Comparison of ENCODE assay signal across 8 mouse cellular contexts in the genomic region with DNA sequence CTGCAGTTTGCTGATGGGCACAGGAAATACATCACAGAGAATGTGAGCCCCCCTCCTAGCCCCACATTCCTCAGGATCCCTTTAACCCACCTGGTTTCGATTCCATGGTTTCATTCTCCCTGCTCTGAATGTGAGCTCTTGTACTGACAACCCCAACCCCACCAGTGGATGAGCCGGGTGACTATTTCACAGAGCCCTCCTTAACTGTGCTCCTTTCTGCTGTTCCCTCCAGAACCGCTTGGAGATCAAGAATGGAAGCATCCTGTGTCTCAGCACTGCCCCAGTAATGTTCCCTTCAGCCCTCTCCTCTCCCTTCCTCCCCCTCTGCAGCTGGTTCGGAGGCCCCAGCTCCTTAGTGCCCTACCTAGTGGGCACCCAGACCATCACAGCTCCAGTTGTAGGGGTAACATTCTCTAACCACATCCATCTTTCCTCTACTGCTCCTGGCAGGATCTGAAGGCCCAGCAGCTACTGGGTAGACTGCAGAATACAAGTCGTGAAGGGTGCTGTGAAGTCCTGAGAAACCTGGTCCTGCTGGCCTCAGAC. TPM values are rescaled to one million over a fixed set of nuclear protein-coding genes. Genes with fewer than 3 reads are reported as not detected.
DNase-seq lines count a peak whose midpoint lies in the region; ATAC-seq and TF ChIP-seq lines count a peak whose summit lies in the region.

No protein-coding gene starts in this region.

- peaks cover 12% of the 10 kb centered on the region; the same call in 1 of the 2 replicates for H3K4me1 ChIP-seq in kidney, postnatal 0 days (replicated peaks; ENCODE audit: insufficient read depth, low read length)
- peaks cover 5% of the 10 kb centered on the region; the same call in 1 of the 2 replicates for H3K4me1 ChIP-seq in embryonic facial prominence, embryonic 11.5 days (ENCODE audit: control insufficient read depth, insufficient read depth, low read length)
- peaks cover 16% of the 10 kb centered on the region for H3K4me1 ChIP-seq in hindbrain, embryonic 16.5 days (ENCODE audit: control insufficient read depth, insufficient read depth, low read depth, low read length)
- H3K4me1 ChIP-seq in midbrain, postnatal 0 days (ENCODE audit: insufficient read depth, low read length): peaks cover 9% of the 10 kb centered on the region; the same call in 1 of the 2 replicates

- WGBS in kidney, postnatal 0 days: 35% methylated on average over 5 of the region's 5 CpGs
- 52% methylated on average over 5 of the region's 5 CpGs for WGBS in embryonic facial prominence, embryonic 11.5 days
- 68% methylated on average over 5 of the region's 5 CpGs for WGBS in hindbrain, embryonic 16.5 days
- WGBS in midbrain, postnatal 0 days: 59% methylated on average over 5 of the region's 5 CpGs

- H3K4me3 ChIP-seq in kidney, postnatal 0 days (replicated peaks; ENCODE audit: low read depth, low read length): peak overlapping the region; percentile 37
- H3K4me3 ChIP-seq in embryonic facial prominence, embryonic 11.5 days (ENCODE audit: low read depth, low read length): peak overlapping the region; percentile 25
- H3K4me3 ChIP-seq in hindbrain, embryonic 16.5 days (ENCODE audit: low read length): peak overlapping the region; percentile 23; the same call in 1 of the 2 replicates
- no peak overlapping the region for H3K4me3 ChIP-seq in midbrain, postnatal 0 days (ENCODE audit: low read depth, low read length)

- no peaks in the 10 kb centered on the region for H3K27me3 ChIP-seq in kidney, postnatal 0 days (ENCODE audit: insufficient read depth, low read length)
- no peaks in the 10 kb centered on the region for H3K27me3 ChIP-seq in embryonic facial prominence, embryonic 11.5 days (ENCODE audit: control insufficient read depth, insufficient read depth, low read length)
- H3K27me3 ChIP-seq in hindbrain, embryonic 16.5 days (replicated peaks; ENCODE audit: control insufficient read depth, insufficient read depth, low read length): no peaks in the 10 kb centered on the region
- H3K27me3 ChIP-seq in midbrain, postnatal 0 days (ENCODE audit: insufficient read depth, low read length): no peaks in the 10 kb centered on the region

- peak overlapping the region; percentile 62 for H3K9ac ChIP-seq in kidney, postnatal 0 days (ENCODE audit: low read depth, low read length)
- peak overlapping the region; percentile 53 for H3K9ac ChIP-seq in embryonic facial prominence, embryonic 11.5 days (replicated peaks; ENCODE audit: low read length)
- peak overlapping the region; percentile 54 for H3K9ac ChIP-seq in hindbrain, embryonic 16.5 days (ENCODE audit: low read depth, low read length)
- H3K9ac ChIP-seq in midbrain, postnatal 0 days (replicated peaks; ENCODE audit: low read length, poor library complexity, severe bottlenecking): peak overlapping the region; percentile 44; the same call in 1 of the 2 replicates

- H3K4me2 ChIP-seq in kidney, postnatal 0 days (ENCODE audit: low read length): peak overlapping the region; percentile 75
- peak overlapping the region; percentile 57 for H3K4me2 ChIP-seq in embryonic facial prominence, embryonic 11.5 days (ENCODE audit: low read depth, low read length)
- peak overlapping the region; percentile 53 for H3K4me2 ChIP-seq in hindbrain, embryonic 16.5 days (ENCODE audit: low read length)
- H3K4me2 ChIP-seq in midbrain, postnatal 0 days (ENCODE audit: low read depth, low read length, poor library complexity, severe bottlenecking): peak overlapping the region; percentile 47

- peaks cover 32% of the 10 kb centered on the region for H3K36me3 ChIP-seq in kidney, postnatal 0 days (ENCODE audit: insufficient read depth, low read length)
- 0 out of 2 replicates have a peak, but pooled peaks cover 6% of the 10 kb centered on the region for H3K36me3 ChIP-seq in embryonic facial prominence, embryonic 11.5 days (replicated peaks; ENCODE audit: control insufficient read depth, insufficient read depth, low read depth, low read length)
- H3K36me3 ChIP-seq in hindbrain, embryonic 16.5 days (ENCODE audit: control insufficient read depth, insufficient read depth, low read length): peaks cover 24% of the 10 kb centered on the region
- peaks cover 48% of the 10 kb centered on the region for H3K36me3 ChIP-seq in midbrain, postnatal 0 days (ENCODE audit: insufficient read depth, low read length)

- peak; percentile 14 for ATAC-seq in kidney, postnatal 0 days (replicated peaks; ENCODE audit: low FRiP score, low read depth)
- ATAC-seq in embryonic facial prominence, embryonic 11.5 days (replicated peaks; ENCODE audit: insufficient number of reproducible peaks, low FRiP score, low TSS enrichment, low read depth): peak; percentile 19
- peak; percentile 5; the same call in 1 of the 2 replicates for ATAC-seq in hindbrain, embryonic 16.5 days
- ATAC-seq in midbrain, postnatal 0 days (ENCODE audit: low FRiP score): peak; percentile 15; the same call in 1 of the 2 replicates

- peak overlapping the region; percentile 84 for H3K27ac ChIP-seq in kidney, postnatal 0 days
- 0 out of 2 replicates have a peak overlapping the region, but pooled peaks have one; percentile 38 for H3K27ac ChIP-seq in embryonic facial prominence, embryonic 11.5 days (replicated peaks; ENCODE audit: low read depth, low read length)
- H3K27ac ChIP-seq in hindbrain, embryonic 16.5 days (ENCODE audit: low read depth, low read length): no peak overlapping the region
- no peak overlapping the region for H3K27ac ChIP-seq in midbrain, postnatal 0 days (ENCODE audit: low read depth, low read length)

- TF ChIP-seq CTCF in kidney, postnatal 0 days (IDR thresholded peaks at IDR 0.05; ENCODE audit: low read depth): no peak
- TF ChIP-seq CTCF in midbrain, postnatal 0 days (IDR thresholded peaks at IDR 0.05): no peak

- DNase-seq in kidney, postnatal 0 days (ENCODE audit: low spot score): peak; percentile 37
- no peak for DNase-seq in kidney, adult 8-10 months
- peak; percentile 60 for DNase-seq in embryonic facial prominence, embryonic 11.5 days (ENCODE audit: low spot score)
- DNase-seq in midbrain, postnatal 0 days (ENCODE audit: low spot score): no peak
- DNase-seq in gastrocnemius, postnatal 10 days: no peak
- no peak for DNase-seq in spleen, adult 18-20 months
- no peak for DNase-seq in frontal cortex, postnatal 36 days (ENCODE audit: low spot score in 2 of 2)

- no peaks in the 10 kb centered on the region for H3K9me3 ChIP-seq in kidney, postnatal 0 days (replicated peaks; ENCODE audit: low read length)
- no peaks in the 10 kb centered on the region for H3K9me3 ChIP-seq in embryonic facial prominence, embryonic 11.5 days (replicated peaks; ENCODE audit: control insufficient read depth, low read length)
- no peaks in the 10 kb centered on the region for H3K9me3 ChIP-seq in hindbrain, embryonic 16.5 days (ENCODE audit: control insufficient read depth, low read length)
- no peaks in the 10 kb centered on the region for H3K9me3 ChIP-seq in midbrain, postnatal 0 days (ENCODE audit: low read length)

RNA-seq across cellular contexts. Expression of gene Elmo3, which starts 0.8 kb away (rescaled TPM):
- polyA plus RNA-seq in kidney, postnatal 0 days (2015; fragmentation: Nextera tagmentation; extraction: Ambion mirVana): 15.5 and 17.4 TPM in 2 replicates
- 2.8 and 3.3 TPM in 2 replicates for polyA plus RNA-seq in embryonic facial prominence, embryonic 11.5 days (2014; fragmentation: Nextera tagmentation; extraction: Ambion mirVana)
- polyA plus RNA-seq in hindbrain, embryonic 16.5 days (2015; fragmentation: Nextera tagmentation; extraction: Ambion mirVana): 1.5 and 1.6 TPM in 2 replicates
- 0.71 and 1.3 TPM in 2 replicates for total RNA-seq in midbrain, postnatal 0 days (2014; rRNA removed)
- 0.81 and 1.3 TPM in 2 replicates for polyA plus RNA-seq in midbrain, postnatal 0 days (2015; fragmentation: Nextera tagmentation; extraction: Ambion mirVana)
- total RNA-seq in gastrocnemius, postnatal 10 days (2021): under 1 TPM; 0.77 to 0.80 TPM

RNA-seq across cellular contexts. Expression of gene E2f4, which starts 8.8 kb away (rescaled TPM):
- polyA plus RNA-seq in kidney, postnatal 0 days (2015; fragmentation: Nextera tagmentation; extraction: Ambion mirVana): 55.2 and 57.9 TPM in 2 replicates
- polyA plus RNA-seq in embryonic facial prominence, embryonic 11.5 days (2014; fragmentation: Nextera tagmentation; extraction: Ambion mirVana): 103 and 110 TPM in 2 replicates
- 37.3 and 46.7 TPM in 2 replicates for polyA plus RNA-seq in hindbrain, embryonic 16.5 days (2015; fragmentation: Nextera tagmentation; extraction: Ambion mirVana)
- total RNA-seq in midbrain, postnatal 0 days (2014; rRNA removed): 28.2 and 35.7 TPM in 2 replicates
- 29.1 and 29.3 TPM in 2 replicates for polyA plus RNA-seq in midbrain, postnatal 0 days (2015; fragmentation: Nextera tagmentation; extraction: Ambion mirVana)
- total RNA-seq in gastrocnemius, postnatal 10 days (2021): 10 to 100 TPM; 18.7 to 22.3 TPM

RNA-seq across cellular contexts. Expression of gene Exoc3l, which starts 10.3 kb away (rescaled TPM):
- 15.9 and 18.5 TPM in 2 replicates for polyA plus RNA-seq in kidney, postnatal 0 days (2015; fragmentation: Nextera tagmentation; extraction: Ambion mirVana)
- polyA plus RNA-seq in embryonic facial prominence, embryonic 11.5 days (2014; fragmentation: Nextera tagmentation; extraction: Ambion mirVana): 7.2 and 8.2 TPM in 2 replicates
- 9.4 and 12.3 TPM in 2 replicates for polyA plus RNA-seq in hindbrain, embryonic 16.5 days (2015; fragmentation: Nextera tagmentation; extraction: Ambion mirVana)
- 2.0 and 5.1 TPM in 2 replicates for total RNA-seq in midbrain, postnatal 0 days (2014; rRNA removed)
- 6.8 and 6.9 TPM in 2 replicates for polyA plus RNA-seq in midbrain, postnatal 0 days (2015; fragmentation: Nextera tagmentation; extraction: Ambion mirVana)
- total RNA-seq in gastrocnemius, postnatal 10 days (2021): 1 to 10 TPM; 3.9 to 9.1 TPM

RNA-seq across cellular contexts. Expression of gene 4931428F04Rik, which starts 16.6 kb away (rescaled TPM):
- polyA plus RNA-seq in kidney, postnatal 0 days (2015; fragmentation: Nextera tagmentation; extraction: Ambion mirVana): 5.5 and 6.2 TPM in 2 replicates
- polyA plus RNA-seq in embryonic facial prominence, embryonic 11.5 days (2014; fragmentation: Nextera tagmentation; extraction: Ambion mirVana): 23.6 and 25.2 TPM in 2 replicates
- 126 and 153 TPM in 2 replicates for polyA plus RNA-seq in hindbrain, embryonic 16.5 days (2015; fragmentation: Nextera tagmentation; extraction: Ambion mirVana)
- 63.6 and 79.2 TPM in 2 replicates for total RNA-seq in midbrain, postnatal 0 days (2014; rRNA removed)
- 131 and 132 TPM in 2 replicates for polyA plus RNA-seq in midbrain, postnatal 0 days (2015; fragmentation: Nextera tagmentation; extraction: Ambion mirVana)
- 1 to 10 TPM; 2.3 to 3.1 TPM for total RNA-seq in gastrocnemius, postnatal 10 days (2021)

RNA-seq across cellular contexts. Expression of gene Lrrc29, which starts 19.9 kb away (rescaled TPM):
- 5.2 and 5.6 TPM in 2 replicates for polyA plus RNA-seq in kidney, postnatal 0 days (2015; fragmentation: Nextera tagmentation; extraction: Ambion mirVana)
- 0.83 and 0.98 TPM in 2 replicates for polyA plus RNA-seq in embryonic facial prominence, embryonic 11.5 days (2014; fragmentation: Nextera tagmentation; extraction: Ambion mirVana)
- polyA plus RNA-seq in hindbrain, embryonic 16.5 days (2015; fragmentation: Nextera tagmentation; extraction: Ambion mirVana): 0.90 and 0.94 TPM in 2 replicates
- 2.5 and 4.5 TPM in 2 replicates for total RNA-seq in midbrain, postnatal 0 days (2014; rRNA removed)
- polyA plus RNA-seq in midbrain, postnatal 0 days (2015; fragmentation: Nextera tagmentation; extraction: Ambion mirVana): 2.1 and 2.4 TPM in 2 replicates
- 1 to 10 TPM; 1.5 to 2.4 TPM for total RNA-seq in gastrocnemius, postnatal 10 days (2021)

Comparison
In these comparisons a context has a peak if more than half of its experiments do, and no peak if none do; other contexts are left out.
1. DNase-seq: peak in kidney, postnatal 0 days (single experiment) and embryonic facial prominence, embryonic 11.5 days (single experiment); none in kidney, adult 8-10 months (0 of 2), midbrain, postnatal 0 days (single experiment), gastrocnemius, postnatal 10 days (single experiment), spleen, adult 18-20 months (0 of 2) and frontal cortex, postnatal 36 days (0 of 2).
2. H3K27ac ChIP-seq: peak in kidney, postnatal 0 days (single experiment) and embryonic facial prominence, embryonic 11.5 days (single experiment); none in hindbrain, embryonic 16.5 days (single experiment) and midbrain, postnatal 0 days (single experiment).
3. Peak in every context shown above with its lines, with median percentiles within 50 percentile points of each other: ATAC-seq, H3K4me2 ChIP-seq and H3K9ac ChIP-seq.